Mouse (Mus musculus): Measurements from ENCODE around the gene Arl6ip1. TPM values are rescaled to one million over a fixed set of nuclear protein-coding genes. Genes with fewer than 3 reads are reported as not detected.

The Arl6ip1 gene
- polyA plus RNA-seq, 1 experiment = 123 TPM

Other genes with a start within 250 kb of the Arl6ip1 start
- gene Rps15a, start 13.5 kb downstream of the Arl6ip1 start, polyA plus RNA-seq (2012; rRNA removed) = 1,443 and 1,473 TPM in 2 replicates
- 16.9 and 36.3 TPM in 2 replicates for gene Smg1, start 114.0 kb upstream of the Arl6ip1 start, polyA plus RNA-seq (2012; rRNA removed)